Mouse (Mus musculus) hindlimb bud, embryonic 11.5 days (tissue): ENCODE results near the gene Tyw1.
"Not testable (repeated sequence)": the region's sequence is repeated elsewhere in the genome, so short reads cannot be mapped to it uniquely, and the experiment has no call there.

Experiments
- DNase-seq: peaks from one replicate; pipeline ENCODE4 v3.0.0-alpha.2; 2012; ENCODE audit warnings: low read depth, low spot score; ENCODE audit errors: extremely low spot score

Gene Tyw1

GRCm38 (mm10) chr5:130255017-130255720 lies at the start of gene Tyw1, which contains the start of gene Sbds:
Gene Tyw1 (plus strand): TSS chr5:130255619.
Gene Sbds (minus strand): TSS chr5:130255530.
- peak; percentile 97 for DNase-seq

GRCm38 (mm10) chr5:130207299-130207698 lies 48.1 kb upstream of the Tyw1 start:
- no peak for DNase-seq

- no peak for DNase-seq
Measured at GRCm38 (mm10) chr5:130212956-130213355, 42.5 kb upstream of the Tyw1 start.

- no peak for DNase-seq
Measured at GRCm38 (mm10) chr5:130216781-130217180, 38.6 kb upstream of the Tyw1 start, which contains the start of gene Tmem248. Gene Tmem248 (plus strand): TSS chr5:130217081.

- DNase-seq: no peak
Measured at GRCm38 (mm10) chr5:130217406-130217805, 38.0 kb upstream of the Tyw1 start.

- DNase-seq: no peak
Measured at GRCm38 (mm10) chr5:130218336-130218735, 37.1 kb upstream of the Tyw1 start.

GRCm38 (mm10) chr5:130221316-130221715 lies 34.1 kb upstream of the Tyw1 start:
- no peak for DNase-seq

GRCm38 (mm10) chr5:130221760-130222145 lies 33.7 kb upstream of the Tyw1 start:
- DNase-seq: peak; percentile 14

- peak; percentile 60 for DNase-seq
Measured at GRCm38 (mm10) chr5:130222146-130223004, 33.0 kb upstream of the Tyw1 start.

GRCm38 (mm10) chr5:130226790-130227189 lies 28.6 kb upstream of the Tyw1 start:
- DNase-seq: no peak

- DNase-seq: no peak
Measured at GRCm38 (mm10) chr5:130228120-130228519, 27.3 kb upstream of the Tyw1 start.

- no peak for DNase-seq
Measured at GRCm38 (mm10) chr5:130236302-130236701, 19.1 kb upstream of the Tyw1 start.

- no peak for DNase-seq
Measured at GRCm38 (mm10) chr5:130239236-130239635, 16.2 kb upstream of the Tyw1 start.

- no peak for DNase-seq
Measured at GRCm38 (mm10) chr5:130239856-130240255, 15.6 kb upstream of the Tyw1 start.

- no peak for DNase-seq
Measured at GRCm38 (mm10) chr5:130241426-130241825, 14.0 kb upstream of the Tyw1 start.

GRCm38 (mm10) chr5:130247823-130248222 lies 7.6 kb upstream of the Tyw1 start:
- no peak for DNase-seq

- DNase-seq: no peak
Measured at GRCm38 (mm10) chr5:130254164-130255016, 1.0 kb upstream of the Tyw1 start.

- not testable (repeated sequence) for DNase-seq
Measured at GRCm38 (mm10) chr5:130255799-130256525, 543 bp downstream of the Tyw1 start.

GRCm38 (mm10) chr5:130256678-130257271 lies 1.4 kb downstream of the Tyw1 start:
- DNase-seq: peak; percentile 89

GRCm38 (mm10) chr5:130257303-130257702 lies 1.9 kb downstream of the Tyw1 start:
- no peak for DNase-seq
